Mouse (Mus musculus) ovary, postnatal 14 days (tissue): Measurements from ENCODE around the gene Zfp287.
"Not testable (repeated sequence)": the region's sequence is repeated elsewhere in the genome, so short reads cannot be mapped to it uniquely, and the experiment has no call there.

Source experiments
- DNase-seq: peaks from one replicate; pipeline ENCODE4 v3.0.0; 2022; ENCODE audit warnings: low spot score

Zfp287 gene

GRCm38 (mm10) chr11:62731311-62732021 lies at the start of gene Zfp287:
TSS of gene Zfp287 (minus strand) at chr11:62731905.
- peak; percentile 75 for DNase-seq

- no peak for DNase-seq
Observed at GRCm38 (mm10) chr11:62776510-62776909, 44.8 kb upstream of the Zfp287 start.

- no peak for DNase-seq
Observed at GRCm38 (mm10) chr11:62760755-62761457, 29.2 kb upstream of the Zfp287 start.

- no peak for DNase-seq
Observed at GRCm38 (mm10) chr11:62758491-62758890, 26.8 kb upstream of the Zfp287 start.

DNA sequence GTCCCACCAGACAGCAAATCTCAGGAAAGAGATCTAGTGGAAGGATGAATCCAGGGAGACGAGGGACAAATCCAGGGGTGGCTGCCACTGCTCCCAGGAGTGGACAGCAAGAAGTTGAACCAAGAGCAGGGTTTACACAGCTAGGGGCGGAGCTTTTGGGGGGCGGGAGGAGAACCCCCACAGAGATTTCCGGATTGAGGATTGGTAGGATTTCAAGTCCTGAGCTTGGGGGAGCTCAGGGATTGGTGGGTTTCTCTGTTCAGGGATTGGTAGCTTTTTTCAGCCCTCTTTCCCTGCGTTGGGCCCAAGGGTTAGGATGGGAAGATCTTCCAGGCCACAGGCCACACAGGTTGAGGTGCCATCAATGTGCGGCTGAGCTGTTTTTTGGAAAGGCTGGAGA lies 26.2 kb upstream of the Zfp287 start:
- DNase-seq, result no peak

GRCm38 (mm10) chr11:62757143-62757507 lies 25.4 kb upstream of the Zfp287 start:
- no peak for DNase-seq

GRCm38 (mm10) chr11:62756456-62757142 lies 24.9 kb upstream of the Zfp287 start:
- DNase-seq, result peak; percentile 94

- DNase-seq, result no peak
Observed at GRCm38 (mm10) chr11:62752780-62753179, 21.1 kb upstream of the Zfp287 start, which contains the start of gene Gm10428. TSS of gene Gm10428 (plus strand) at chr11:62753100.

GRCm38 (mm10) chr11:62752191-62752590 lies 20.5 kb upstream of the Zfp287 start:
- DNase-seq, result no peak

- DNase-seq, result not testable (repeated sequence)
Observed at GRCm38 (mm10) chr11:62749445-62749844, 17.7 kb upstream of the Zfp287 start.

DNA sequence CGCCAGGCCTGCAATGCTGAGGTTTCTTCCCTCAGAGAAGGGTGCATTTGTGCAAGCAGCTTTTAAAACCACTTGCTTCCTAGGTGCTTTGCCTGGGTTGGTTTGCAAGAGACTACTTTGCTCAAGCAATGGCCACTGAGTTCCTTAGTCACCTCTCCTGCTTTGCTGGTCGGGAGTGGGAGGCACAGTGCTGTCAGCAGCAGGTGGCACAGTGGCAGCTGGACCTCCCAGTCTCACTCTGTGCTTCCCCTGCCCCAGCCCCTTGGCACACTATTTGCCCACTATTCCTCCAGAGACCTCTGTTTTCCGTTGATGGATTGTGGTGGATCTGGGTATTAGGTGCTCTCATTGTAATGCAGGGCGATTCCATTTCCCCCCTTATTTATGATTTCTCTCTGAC lies 16.4 kb upstream of the Zfp287 start:
- no peak for DNase-seq

DNA sequence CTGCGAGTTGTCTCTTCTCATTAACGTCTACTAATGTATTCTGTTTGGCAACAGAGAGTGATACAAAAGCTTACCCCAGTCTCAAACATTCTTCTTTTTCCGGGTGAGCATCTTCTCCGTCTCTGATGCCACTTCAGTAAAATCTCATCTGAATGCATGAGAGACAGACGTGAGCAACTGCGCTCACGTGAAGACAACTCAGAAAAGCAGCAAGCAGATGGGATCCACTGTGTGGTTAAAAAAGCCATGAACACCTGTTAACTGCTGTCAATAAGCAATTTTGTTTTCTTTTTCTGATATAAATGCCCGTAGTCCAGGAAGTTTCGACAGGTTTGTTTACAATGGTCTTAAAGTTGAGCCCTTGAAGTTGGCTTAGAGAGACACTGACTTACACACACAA lies 15.5 kb upstream of the Zfp287 start:
- no peak for DNase-seq

- peak; percentile 23 for DNase-seq
Observed at GRCm38 (mm10) chr11:62746001-62746533, 14.4 kb upstream of the Zfp287 start.

- peak; percentile 56 for DNase-seq
Observed at GRCm38 (mm10) chr11:62744103-62744502, 12.4 kb upstream of the Zfp287 start.

DNA sequence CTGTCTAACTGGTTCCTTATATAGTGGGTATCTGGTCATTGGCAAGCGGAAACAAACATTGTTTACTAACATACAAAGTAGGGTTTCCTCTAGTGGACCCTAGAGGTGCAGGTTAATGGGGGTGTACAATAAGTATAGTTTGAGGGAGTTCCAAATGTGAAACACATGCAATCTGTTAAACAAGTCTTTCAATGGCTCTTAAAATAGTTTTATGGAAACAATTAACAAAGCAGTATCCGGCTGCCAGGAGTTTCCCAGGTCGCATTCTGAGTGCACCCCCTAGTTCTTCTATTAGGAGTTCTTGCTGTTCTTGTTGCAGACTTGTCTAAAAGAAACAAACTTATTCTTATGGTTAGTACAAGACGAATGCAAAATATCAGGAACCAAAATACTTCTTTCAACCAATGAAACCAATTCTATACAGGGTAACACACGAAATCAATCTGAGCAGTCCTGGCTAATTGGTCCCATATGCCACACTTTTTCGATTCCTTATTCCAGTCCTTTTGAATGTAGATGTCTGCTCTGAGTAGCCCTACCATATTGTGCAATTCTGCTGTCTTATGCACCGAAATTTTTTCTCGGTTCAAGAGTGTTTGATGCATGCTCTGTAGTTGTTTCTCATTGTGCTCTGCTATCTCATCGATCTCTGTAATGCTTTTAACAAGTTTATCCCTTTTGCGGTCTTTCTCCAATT lies 10.7 kb upstream of the Zfp287 start:
- no peak for DNase-seq

- DNase-seq, result no peak
Observed at GRCm38 (mm10) chr11:62741186-62741585, 9.5 kb upstream of the Zfp287 start.

GRCm38 (mm10) chr11:62732665-62733064 lies 960 bp upstream of the Zfp287 start:
- no peak for DNase-seq

GRCm38 (mm10) chr11:62732022-62732387 lies 300 bp upstream of the Zfp287 start:
- DNase-seq, result no peak

DNA sequence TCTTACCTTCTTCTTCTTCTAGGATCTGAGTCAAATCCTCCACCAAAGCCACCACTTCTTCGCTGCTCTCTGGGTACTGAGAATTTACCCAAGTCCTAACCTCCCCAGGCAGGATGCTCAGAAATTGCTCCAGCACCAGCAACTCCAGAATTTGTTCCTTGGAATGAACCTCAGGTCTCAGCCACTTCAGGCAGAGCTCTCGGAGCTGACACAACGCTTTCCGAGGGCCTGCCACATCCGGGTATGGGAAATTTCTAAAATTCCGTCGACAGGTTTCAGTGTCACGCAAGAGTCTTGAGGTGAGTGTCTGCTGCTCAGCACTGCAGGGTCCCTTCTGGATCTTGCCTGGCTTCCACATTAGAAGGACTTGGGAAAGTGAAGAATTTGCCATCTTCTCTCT lies 3.4 kb downstream of the Zfp287 start:
- no peak for DNase-seq

GRCm38 (mm10) chr11:62710657-62711056 lies 21.0 kb downstream of the Zfp287 start:
- no peak for DNase-seq

GRCm38 (mm10) chr11:62708252-62708651 lies 23.5 kb downstream of the Zfp287 start:
- DNase-seq, result no peak

DNA sequence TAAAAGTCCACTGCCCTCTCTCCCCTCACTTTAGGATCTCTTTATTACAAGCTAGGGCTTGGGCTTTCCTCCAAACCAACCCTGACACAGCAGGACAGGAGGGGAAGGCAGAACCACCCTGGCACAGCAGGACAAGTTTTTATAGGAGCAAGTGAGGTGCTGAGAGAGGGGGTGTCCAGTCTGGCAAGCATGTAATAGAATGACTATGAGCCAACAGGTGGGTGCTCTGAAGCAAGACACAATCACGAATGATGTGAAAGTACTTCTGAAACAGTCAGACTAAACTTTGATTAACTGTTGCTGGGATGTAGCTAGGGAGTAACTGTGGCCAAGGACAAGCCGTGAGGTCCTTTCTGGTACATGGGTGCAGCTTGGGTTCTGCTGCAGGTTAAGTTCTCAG lies 25.6 kb downstream of the Zfp287 start:
- DNase-seq, result no peak
